Mouse (Mus musculus): Measurements from ENCODE around the gene Hist2h2aa1.

DNA sequence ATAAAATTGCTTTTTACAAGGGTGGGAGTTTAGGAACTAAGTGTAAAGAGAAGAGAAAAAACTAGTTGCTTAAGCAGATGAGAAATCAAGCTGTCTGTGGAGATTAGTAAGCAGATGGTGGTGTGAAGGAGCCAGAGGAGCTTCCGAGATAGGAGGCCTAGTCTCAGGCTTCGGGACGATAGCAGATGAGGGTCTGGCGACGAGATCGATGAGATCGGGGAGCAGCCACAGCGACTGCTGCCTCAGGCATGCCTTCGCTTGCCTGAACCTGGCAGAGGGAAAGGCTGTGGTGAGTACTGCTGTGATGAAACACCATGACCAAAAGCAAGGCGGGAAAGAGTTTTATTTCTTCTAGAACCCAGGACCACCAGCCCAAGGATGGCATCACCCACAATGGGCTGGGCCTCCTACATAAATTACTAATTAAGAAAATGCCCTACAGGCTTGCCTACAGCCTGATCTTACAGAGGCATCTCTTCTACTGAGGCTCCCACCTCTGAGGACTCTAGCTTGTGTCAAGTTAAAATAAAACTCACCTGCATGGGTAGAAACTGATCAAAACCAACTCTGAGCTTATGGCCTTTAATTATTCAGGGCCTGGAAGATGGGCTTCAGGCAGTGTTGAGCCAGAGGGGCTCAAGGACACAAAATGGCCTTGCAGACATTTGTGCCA, 9.5 kb downstream of the Hist2h2aa1 start:
- TF ChIP-seq GATA1 (IDR thresholded peaks at IDR 0.05; ENCODE audit: borderline replicate concordance, low read length), result no peak
- no peak for TF ChIP-seq GATA2 (IDR thresholded peaks at IDR 0.05; ENCODE audit: borderline replicate concordance, low read depth, low read length)
- no peak for TF ChIP-seq CTCF (IDR thresholded peaks at IDR 0.05; ENCODE audit: low read depth, low read length)
- peak; percentile 78 for TF ChIP-seq TAL1 (conservative IDR thresholded peaks at IDR 0.05; ENCODE audit: low read depth, low read length)
